Mouse (Mus musculus) kidney, embryonic 14.5 days (tissue): ENCODE data around the gene Slc20a1. TPM values are rescaled to one million over a fixed set of nuclear protein-coding genes. Genes with fewer than 3 reads are reported as not detected.

ENCODE experiments used
- polyA plus RNA-seq: library from polyadenylated mRNA; unstranded; fragments of >200 nt; fragmentation: Nextera tagmentation; extraction: Ambion mirVana; gene quantifications from 2 replicates; pipeline ENCODE4 v1.2.1, GENCODE M21; 2014

The Slc20a1 gene
- polyA plus RNA-seq, 1 experiment from 2014 or later, result 34.5 TPM

Other genes starting within 250 kb of the Slc20a1 start
- 1.5 and 1.8 TPM in 2 replicates for gene Zc3h6, start 231.4 kb upstream of the Slc20a1 start, polyA plus RNA-seq
- 14.1 and 14.6 TPM in 2 replicates for gene Gm10762, start 231.0 kb upstream of the Slc20a1 start, polyA plus RNA-seq
- not detected in 2 replicates for gene Vinac1, start 150.6 kb upstream of the Slc20a1 start, polyA plus RNA-seq
- 12.2 and 20.5 TPM in 2 replicates for gene Ttl, start 132.8 kb upstream of the Slc20a1 start, polyA plus RNA-seq
- gene Polr1b, start 97.8 kb upstream of the Slc20a1 start, polyA plus RNA-seq, result 12.8 and 31.1 TPM in 2 replicates
- gene Chchd5, start 69.1 kb upstream of the Slc20a1 start, polyA plus RNA-seq, result 26.8 and 26.9 TPM in 2 replicates
- gene Ckap2l, start 98.4 kb downstream of the Slc20a1 start, polyA plus RNA-seq, result 53.5 and 67.7 TPM in 2 replicates
- gene Il1a, start 111.2 kb downstream of the Slc20a1 start, polyA plus RNA-seq, result 0.16 TPM in 1 of 2 replicates, not detected in the other
- gene Il1b, start 172.4 kb downstream of the Slc20a1 start, polyA plus RNA-seq, result not detected in 2 replicates